Mouse (Mus musculus) lung, postnatal 14 days (tissue): ENCODE results near the gene Bri3bp.
"Not testable (repeated sequence)": the region's sequence is repeated elsewhere in the genome, so short reads cannot be mapped to it uniquely, and the experiment has no call there.

Experiments used
- DNase-seq: peaks from one replicate; pipeline ENCODE4 v3.0.0; 2021

Gene Bri3bp

DNA sequence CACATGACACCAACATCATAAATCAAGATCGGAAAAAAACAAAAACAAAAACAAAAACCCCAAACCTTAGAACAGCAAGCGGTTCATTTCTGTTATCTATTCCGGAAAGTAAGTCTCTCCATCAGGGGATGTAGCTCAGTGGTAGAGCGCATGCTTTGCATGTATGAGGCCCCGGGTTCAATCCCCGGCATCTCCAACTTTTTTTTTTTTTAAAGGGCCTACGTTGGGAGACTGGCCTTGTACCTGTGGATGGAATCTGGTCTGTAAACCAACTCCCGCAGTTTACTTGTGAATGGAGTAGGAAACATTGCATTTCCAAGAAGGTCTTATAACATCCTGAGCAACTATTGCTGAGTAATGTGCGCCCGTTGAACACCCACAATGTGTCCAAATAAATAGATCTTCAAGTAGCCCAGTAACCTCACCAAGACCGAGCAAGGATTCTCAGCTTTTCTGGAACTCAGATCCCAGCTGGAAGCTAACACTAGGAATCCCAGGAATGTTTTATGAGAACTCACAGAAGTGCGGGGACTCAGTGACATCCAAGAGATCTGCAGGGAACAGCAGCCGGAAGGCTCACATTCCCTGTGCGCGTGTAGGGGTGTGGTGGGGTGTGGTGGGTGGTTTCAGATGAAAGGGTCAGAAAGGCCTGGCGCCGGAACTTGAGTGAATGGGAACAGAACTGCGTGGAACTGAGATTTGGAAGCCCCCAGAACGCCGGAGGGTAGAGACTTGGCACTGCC is 31.8 kb upstream of the Bri3bp start:
- DNase-seq, result no peak

DNA sequence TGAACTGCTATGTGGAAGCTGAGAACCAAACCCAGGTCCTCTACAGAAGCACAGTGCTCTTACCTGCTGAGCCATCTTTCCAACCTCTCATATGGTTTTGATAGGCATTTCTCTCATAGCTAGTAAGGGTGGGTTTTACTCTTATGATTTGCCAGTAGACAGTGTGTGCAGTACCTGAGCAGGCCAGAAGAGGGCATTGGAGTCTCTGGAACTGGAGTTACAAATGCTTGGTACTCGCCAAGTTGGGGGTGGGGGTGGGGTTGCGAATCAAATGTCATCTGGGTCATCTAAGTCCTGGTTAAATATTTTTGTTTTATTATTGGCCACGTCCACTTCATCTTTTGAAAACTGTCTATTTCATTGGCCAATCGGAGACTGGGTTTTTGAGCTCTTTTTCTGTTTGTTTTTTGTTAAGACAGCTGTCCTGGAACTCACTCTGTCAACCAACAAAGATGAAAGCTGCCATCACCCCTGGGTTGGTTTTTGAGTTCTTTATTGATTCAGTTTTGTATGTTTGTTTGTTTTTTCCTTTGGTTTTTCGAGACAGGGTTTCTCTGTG is 29.3 kb upstream of the Bri3bp start:
- peak; percentile 75 for DNase-seq

DNA sequence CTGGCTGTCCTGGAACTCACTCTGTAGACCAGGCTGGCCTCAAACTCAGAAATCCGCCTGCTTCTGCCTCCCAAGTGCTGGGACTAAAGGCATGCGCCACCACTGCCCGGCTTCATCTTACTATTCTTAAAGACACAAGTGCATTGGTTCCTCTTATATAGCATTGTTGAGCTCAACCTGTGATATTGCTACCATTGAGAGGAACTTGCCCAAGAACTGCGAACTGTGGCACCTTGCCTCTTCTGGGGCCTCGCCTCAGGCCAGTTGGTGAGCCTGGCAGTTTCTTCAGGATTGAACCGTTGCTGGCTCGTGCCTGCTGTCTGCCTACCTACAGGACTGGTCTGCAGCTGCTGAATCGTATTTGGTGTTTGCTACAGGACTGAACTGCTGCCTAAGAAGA is 28.8 kb upstream of the Bri3bp start:
- not testable (repeated sequence) for DNase-seq

DNA sequence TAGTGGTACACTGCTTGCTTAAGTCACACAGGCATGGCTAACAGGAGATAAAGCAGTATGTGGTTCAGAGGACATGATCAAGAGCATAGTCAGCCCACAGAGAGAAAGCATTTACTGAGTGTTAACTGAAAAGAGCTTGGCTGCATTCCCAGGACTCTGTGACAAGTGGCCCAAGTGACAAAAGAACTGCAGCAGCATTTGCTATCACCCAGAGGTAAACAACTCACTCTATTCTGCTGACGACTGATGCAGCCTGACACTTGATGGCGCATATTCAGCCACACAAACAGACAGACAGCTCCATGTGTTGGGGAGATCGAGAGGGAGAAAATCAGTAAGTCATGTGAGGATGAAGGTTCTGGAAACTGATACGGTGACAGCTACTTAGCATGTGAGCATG is 27.6 kb upstream of the Bri3bp start:
- DNase-seq, result no peak

DNA sequence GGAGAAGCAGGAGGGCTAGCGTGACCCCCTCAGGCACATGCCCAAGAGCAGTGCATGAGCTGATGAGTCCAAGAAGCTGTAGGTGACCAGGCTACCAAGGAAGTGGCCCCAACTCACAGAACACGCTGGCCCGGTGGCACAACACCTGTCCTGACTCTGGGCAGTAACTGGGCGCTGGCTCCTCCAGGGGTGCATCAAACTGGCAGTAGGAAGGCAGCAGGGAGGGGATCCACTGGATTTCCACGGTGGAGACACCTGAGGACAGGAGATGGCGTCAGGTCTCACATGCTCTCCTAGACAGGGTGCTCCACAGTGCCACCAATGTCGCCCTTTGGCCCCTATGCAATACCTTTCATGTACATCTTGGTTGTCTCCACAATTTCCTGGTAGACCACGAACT is 25.2 kb upstream of the Bri3bp start:
- DNase-seq, result no peak

DNA sequence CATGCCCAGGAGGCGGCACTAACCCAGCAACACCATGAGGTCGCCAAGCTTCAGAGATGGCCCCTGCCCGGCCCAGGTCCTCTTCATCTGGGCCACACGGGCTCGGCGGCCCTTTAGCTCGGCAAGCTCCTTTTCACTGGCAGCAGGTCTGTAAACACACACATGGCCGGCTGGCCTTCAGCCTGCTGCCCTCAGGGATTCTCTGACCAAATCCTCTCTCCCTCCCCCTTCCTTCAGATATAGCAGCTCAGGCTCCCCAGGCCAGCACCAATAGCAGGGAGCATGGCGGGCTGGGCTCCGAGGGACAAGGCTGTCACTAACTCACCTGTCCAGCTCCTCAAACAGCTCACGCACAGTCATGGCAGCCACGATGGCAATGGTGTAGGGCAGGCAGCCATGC is 22.7 kb upstream of the Bri3bp start:
- no peak for DNase-seq

DNA sequence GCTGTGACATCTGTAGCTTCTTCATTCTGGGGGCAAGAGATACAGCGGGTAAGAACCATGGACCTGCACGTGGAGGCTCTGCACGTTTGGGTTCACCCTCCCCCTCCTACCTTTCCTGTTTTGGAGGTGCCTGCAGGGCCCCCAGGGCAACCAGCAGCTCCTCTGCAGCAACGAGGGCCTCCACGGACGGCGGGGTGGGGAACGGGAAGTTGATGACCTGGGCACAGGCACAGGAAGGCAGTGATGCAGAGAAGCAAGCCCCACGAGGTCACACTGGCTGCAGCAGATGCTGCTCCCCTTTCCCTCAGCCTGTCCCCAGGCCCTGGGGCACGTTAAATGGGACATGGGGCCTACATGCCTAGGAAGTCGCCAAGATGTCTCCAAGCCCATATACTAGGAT is 22.2 kb upstream of the Bri3bp start:
- DNase-seq, result no peak

DNA sequence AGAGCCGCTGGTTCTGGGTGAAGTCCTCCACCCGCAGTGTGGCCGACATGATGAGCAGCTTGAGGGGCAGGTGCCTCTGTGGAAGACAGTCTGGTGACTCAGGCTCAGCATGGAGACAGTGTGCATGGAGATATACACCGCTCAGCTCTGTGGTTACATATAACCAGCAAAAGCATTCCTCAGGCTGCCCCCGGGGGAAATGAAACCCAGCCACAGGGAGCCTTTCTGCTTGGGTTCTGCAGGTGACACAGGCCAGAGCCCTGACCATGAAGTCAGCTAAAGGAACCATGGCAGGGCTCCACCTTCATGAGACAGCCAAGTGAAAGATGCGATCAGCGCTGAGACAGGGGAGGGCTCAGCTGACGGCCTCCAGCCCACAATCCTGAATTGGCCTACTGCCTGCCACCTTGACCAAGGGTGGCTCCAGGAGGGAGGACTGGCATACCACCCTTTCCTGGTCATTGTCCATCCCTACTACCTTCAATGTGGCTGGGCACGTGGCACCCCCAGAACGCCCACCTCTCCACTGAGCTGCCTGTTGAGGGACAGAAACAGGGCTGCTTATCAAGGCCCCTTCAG is 15.6 kb upstream of the Bri3bp start:
- DNase-seq, result no peak

DNA sequence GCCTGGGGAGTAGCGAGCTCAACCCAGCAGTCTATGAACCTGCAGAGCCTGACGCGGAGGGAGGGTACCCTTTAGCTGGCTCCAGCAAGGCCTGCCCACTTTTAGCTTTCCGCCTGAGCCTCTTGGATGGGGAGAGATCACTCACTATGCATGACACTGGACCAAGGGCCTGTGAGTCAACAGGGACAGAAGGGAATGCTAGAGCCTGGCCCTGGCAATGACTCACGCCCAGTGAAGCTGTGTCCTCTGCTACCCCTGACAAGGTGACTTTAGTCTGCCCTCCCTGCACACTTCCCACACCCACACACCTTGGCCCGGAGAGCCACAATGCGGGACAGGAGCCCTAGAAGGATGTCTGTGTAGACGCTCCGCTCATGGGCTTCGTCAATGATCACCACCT is 15.0 kb upstream of the Bri3bp start:
- no peak for DNase-seq

DNA sequence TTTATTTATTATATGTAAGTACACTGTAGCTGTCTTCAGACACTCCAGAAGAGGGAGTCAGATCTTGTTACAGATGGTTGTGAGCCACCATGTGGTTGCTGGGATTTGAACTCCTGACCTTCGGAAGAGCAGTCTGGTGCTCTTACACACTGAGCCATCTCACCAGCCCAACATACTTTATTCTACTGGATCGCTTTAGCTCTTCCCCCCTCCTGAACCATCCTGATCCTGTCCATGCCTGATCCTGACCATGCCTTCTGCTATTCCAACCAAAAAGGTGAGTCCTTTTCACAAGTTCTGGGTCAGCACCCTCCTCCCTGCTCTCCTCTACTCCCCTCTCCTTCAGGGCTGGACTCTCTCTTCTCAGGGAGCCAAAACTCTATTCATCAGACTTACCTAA is 9.0 kb upstream of the Bri3bp start:
- DNase-seq, result not testable (repeated sequence)

DNA sequence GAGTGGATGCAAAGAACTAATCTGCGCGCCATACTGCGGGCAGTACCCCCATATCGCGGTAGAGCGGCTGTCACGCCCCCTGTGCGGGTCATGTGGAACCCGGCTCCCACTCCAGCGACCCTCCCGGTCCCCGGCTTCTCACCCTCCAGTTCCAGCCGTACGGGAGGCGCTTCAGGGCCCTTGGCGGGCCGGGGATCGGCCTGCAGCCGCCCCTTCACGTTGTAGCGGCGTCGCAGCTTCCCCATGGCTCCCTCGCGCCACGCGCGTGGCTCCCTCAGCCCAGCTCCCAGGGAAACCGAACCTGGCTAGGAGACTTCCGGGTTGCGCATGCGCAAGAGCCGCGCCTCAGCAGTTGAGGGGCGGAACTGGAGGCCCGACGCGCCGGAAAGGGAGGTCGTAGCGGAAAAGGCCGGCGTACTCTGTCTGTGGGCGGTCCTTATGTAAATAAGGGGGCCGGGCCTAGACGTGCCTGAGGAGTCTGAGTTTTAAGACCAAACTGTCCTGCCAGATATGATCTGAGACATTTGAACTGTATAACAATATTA is 7.5 kb upstream of the Bri3bp start, which contains the start of gene Dhx37:
Gene Dhx37, minus strand, starts transcription at position 329 of the 545 bp plus-strand sequence.
- DNase-seq, result peak; percentile 94

DNA sequence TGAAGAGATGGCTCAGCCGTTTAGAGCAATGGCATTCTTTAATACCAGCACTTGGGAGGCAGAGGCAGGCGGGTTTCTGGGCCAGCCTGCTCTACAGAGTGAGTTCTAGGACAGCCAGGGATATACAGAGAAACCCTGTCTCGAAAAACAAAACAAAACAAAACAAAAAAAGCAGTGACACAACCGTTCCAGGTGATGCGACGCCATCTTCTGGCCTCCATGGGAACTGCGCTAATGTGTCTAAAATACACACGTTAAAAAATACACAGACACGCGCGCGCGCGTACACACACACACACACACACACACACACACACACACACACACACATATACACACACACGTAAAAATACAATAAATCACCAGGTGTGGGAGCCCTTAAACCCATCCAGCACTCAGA is 7.0 kb upstream of the Bri3bp start:
- not testable (repeated sequence) for DNase-seq

DNA sequence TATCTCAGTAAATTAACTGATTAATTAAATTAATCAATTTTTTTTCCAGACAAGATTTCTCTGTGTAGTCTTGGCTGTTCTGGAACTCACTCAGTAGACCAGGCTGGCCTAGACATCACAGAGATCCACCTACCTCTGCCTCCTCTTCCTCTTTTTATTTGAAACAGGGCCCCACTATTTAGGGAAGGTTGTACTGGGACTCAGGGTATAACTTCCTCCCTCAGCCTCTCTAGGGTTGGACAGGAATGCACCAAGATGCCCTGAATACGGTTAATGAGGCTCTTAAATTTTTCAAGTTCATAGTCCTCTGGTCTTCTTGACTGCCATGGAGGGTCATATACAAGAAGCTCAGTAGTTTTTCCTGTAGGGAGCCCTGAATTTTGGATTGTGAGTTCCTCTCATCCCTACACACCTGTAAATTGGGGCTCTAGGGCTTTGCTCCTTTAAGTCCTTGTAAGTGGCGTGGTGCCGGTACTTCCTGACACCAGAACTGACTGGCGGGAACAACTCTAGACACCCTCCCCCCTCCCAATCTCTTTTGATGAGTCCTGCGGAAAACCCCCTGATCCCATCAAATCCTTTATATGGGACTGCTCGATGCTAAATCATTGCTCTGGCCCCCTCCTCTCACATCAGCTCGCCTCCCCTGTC is 660 bp upstream of the Bri3bp start:
- DNase-seq, result no peak

DNA sequence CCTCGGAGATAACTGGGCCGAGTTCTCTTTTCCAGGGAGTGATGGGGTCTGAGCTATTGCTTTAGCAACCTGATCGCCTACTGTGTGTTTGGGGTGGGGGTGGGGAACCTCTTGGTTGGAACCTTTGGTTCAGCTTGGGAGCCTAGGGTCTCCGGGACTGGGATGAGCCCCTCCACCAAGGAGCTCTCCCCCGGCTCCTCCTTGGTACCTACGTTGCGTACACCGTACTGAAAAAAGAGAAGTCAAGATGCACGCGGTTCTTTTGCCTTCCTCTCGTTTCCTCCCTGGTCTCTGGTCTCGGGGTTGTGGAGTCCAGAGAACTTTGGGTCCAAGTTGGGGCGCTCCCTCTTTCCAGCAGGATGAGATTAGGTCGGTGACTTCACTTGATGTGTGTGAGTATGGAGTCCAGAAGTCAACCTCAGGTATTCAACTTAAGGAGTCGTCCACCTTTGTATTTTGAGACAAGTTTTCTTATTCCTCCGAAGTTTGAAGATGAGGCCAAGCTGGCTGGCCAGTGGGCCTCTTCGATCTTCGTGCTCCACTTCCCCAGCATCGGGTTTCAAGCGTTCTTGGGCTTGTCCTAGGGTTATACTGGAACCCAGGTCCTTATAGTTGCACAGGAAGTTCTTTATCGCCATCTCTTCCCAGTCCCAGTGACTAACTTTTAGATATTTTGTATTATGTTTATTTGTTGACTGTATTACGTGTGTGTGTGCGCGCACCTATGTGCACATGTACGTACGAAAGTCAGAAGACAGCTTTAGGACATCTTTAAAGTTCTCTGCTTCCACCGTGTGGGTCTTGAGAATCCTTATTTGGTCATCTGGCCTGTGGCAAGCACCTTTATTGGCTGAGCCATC is 998 bp downstream of the Bri3bp start:
- no peak for DNase-seq

DNA sequence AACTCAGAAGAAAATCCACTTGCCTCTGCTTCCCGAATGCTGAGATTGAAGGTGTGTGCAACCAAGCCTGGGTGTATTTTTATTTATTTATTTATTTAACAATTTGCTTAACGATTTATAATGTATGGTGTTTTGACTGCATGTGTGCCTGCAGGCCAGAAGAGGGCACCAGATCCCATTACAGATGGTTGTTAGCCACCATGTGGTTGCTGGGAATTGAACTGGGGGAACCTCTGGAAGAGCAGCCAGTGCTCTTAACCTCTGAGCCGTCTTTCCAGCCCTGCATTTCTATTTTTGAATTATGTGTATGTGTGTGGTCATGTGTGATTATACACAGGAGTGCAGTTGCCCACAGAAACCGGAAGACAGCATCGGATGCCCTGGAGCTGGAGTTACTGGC is 2.0 kb downstream of the Bri3bp start:
- no peak for DNase-seq

DNA sequence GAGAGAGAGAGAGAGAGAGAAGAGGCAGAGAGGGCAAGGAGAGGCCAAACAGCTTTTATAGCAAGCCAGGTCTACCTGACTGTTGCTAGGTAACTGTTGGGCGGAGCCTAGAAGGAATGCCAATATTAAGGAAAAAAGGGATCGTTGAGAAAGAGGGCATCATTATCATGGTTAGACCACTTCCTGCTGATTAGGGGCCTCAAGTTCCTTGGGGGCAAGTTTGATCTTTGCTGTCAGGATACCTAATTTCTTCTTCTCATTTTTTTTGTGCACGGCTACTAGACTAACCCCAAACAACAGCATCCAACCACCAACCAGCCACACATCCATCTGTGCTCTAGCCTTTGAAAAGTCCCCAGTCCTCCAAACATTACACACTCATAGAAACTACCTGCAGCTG is 2.5 kb downstream of the Bri3bp start:
- no peak for DNase-seq

DNA sequence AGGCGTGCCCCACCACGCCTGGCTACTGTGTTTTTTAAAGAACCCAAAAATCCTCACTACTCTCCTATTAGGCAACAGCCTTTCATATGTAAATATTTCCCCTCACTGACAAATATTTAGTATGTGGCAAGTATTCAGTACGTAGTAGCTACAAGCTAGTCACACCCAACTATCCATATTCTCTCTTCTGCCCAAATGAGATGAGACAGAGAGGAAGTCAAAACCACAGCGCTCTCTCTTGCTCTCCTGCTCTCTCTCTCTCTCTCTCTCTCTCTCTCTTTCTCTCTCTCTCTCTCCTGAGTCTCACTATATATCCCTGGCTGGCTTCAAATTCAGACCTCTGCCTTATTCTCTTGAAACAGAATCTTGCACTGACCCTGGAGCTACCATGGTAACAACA is 3.2 kb downstream of the Bri3bp start:
- DNase-seq, result no peak

DNA sequence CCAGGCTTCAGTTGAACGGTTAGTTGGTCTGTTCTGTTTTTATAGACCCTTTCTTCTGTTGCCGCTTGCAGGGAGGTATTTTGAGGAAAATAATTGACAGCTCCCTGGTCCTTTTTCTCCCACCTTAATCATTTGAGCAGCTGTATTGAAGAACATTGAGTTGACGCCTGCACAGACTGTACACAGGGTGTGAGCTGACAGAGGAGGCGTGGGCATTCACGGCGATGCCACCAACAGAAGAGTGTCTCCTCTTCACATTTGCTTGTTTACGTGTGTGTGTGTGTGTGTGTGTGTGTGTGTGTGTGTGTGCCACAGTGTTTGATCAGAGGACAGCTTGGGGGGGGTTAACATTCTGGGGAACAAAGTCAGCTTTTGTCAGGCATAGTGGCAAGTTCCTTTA is 5.0 kb downstream of the Bri3bp start:
- DNase-seq, result no peak

DNA sequence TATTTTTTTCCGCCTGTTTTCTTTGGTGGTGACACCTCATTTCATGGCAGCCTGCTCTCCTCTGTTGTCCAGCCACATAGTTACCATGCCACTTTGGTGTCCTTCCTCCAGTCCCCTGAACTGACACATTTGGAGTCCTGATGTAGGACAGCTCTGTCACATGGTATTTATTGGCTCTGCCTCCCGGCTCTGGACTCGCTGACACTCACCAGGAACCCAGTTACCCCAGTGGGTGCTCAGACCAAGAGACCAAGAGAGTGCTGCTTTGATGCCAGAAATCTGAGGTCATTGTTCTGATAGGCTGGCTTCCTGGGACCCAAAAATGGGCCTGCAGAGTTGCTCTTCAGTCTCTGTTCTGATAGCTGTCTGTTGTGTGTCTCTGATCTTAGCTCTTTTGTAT is 6.7 kb downstream of the Bri3bp start:
- DNase-seq, result no peak

DNA sequence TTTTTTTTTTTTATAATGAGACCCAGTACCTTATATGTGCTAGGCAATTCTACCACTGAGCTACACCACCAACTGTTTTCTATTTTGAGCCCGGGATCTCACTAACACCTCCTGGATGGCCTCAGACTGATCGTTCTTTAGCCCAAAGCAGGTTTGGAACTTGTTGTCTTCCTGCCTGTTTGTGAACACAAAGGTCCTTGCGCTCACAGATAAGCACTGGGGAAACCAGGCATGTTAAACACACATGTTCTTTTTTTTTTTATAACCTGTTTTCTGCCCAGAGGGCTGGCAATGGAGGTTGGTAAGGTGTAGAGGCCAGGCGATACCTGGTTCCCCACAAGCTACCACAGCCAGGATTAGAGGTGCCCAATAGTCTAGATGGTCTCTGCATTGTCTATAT is 7.3 kb downstream of the Bri3bp start:
- DNase-seq, result no peak

DNA sequence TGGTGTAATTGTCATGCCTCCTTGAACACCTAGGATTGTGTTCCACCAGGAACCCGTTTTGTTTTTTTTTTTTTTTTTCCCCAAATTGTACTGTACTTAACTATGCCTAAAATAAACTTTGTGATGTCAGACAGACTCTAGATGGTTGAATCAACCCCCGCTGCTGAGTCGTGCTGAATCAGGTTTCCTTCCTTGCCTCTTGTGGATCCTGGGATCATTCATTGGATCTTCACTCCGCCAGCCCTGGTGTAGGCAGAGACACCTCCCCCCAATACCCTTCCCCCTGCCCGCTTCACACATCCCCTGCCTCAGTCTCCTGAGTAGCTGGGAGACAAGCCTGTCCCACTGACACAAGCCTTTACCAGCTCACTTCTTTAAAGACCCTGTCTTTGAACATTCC is 7.9 kb downstream of the Bri3bp start:
- no peak for DNase-seq

DNA sequence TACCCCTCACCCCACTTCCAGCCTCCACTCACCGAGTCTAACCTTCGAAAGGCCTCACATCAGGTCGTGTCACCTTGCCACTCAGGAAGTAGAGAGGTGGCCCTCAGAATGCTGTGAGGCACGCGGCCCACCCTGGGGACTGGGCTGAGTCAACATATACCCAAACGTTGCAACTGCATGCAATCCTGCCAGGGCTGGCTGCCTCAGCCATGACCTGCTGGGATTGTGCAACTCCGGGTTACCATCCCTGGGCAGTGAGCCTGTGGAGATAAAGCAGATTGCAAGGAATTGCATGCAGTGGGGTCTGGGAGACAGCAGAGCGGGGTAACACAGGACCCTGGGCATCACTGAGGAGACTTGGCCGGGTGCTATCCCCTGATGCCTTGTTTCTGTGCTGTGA is 11.2 kb downstream of the Bri3bp start:
- no peak for DNase-seq

DNA sequence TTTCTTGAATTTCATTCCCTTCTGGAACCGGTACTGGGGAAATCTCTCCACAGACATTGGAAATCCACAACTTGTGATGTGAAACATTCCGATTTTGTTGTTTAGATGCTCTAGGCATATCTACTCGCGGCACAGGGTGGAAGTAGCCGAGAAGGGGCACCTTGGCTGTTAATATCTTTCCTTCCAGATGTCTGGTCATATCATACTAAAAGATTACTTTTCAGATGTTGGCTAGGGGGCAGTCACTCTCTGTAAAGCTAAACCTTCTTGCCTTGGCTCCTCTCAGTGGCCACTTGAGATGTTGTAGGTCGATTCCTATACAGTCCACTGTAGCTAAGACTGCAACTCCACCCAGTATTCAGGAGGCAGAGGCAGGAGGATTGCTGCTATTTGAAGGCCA is 14.7 kb downstream of the Bri3bp start:
- DNase-seq, result no peak
